In genomic region chr5:149354448-149355115, GRCm38 (mm10) we compare ENCODE assay signal across 12 mouse cellular contexts. TPM values are rescaled to one million over a fixed set of nuclear protein-coding genes. Genes with fewer than 3 reads are reported as not detected.
DNase-seq lines count a peak whose midpoint lies in the region; ATAC-seq and TF ChIP-seq lines count a peak whose summit lies in the region.
"Had no signal": no experiment of that assay in that cellular context is flagged by ENCODE, and none has a peak within 500 bp of the region (broad histone marks: within the 10 kb centered on the region; RNA-seq: fewer than 3 reads in every experiment).

No protein-coding gene starts in this region.

- intact Hi-C loops in left cerebral cortex, postnatal 10 days (cut with DNase I) = no loop called here

- no peak for ATAC-seq in embryonic facial prominence, embryonic 14.5 days (ENCODE audit: low read depth)
- peak; percentile 92 for ATAC-seq in liver, embryonic 11.5 days (replicated peaks; ENCODE audit: low FRiP score)
- ATAC-seq in stomach, embryonic 16.5 days (ENCODE audit: insufficient read depth, low FRiP score) = peak; percentile 81

- peak overlapping the region; percentile 19; the same call in 1 of the 2 replicates for H3K27ac ChIP-seq in thymus, adult 2 months (ENCODE audit: control insufficient read depth, insufficient read depth, low read length)
- peak overlapping the region; percentile 10; the same call in 1 of the 2 replicates for H3K27ac ChIP-seq in embryonic facial prominence, embryonic 14.5 days (replicated peaks; ENCODE audit: low read depth, low read length)
- peak overlapping the region; percentile 36; the same call in 1 of the 2 replicates for H3K27ac ChIP-seq in liver, embryonic 11.5 days (ENCODE audit: low read depth, low read length)
- H3K27ac ChIP-seq in stomach, embryonic 16.5 days (ENCODE audit: low read length) = peak overlapping the region; percentile 82
- H3K27ac ChIP-seq: neural tube, embryonic 15.5 days had no signal

- no peak for DNase-seq in thymus, adult 2 months
- DNase-seq in thymus, postnatal 25 days = no peak
- no peak for DNase-seq in embryonic facial prominence, embryonic 14.5 days (ENCODE audit: low spot score)
- DNase-seq in liver, embryonic 11.5 days (ENCODE audit: low spot score) = no peak
- no peak for DNase-seq in left cerebral cortex, adult 9 months (ENCODE audit: low spot score in 2 of 2)
- DNase-seq in left cerebral cortex, postnatal 10 days (ENCODE audit: extremely low spot score in 1 of 2, low spot score in 2 of 2) = no peak
- DNase-seq: cerebellum, postnatal 10 days; heart, postnatal 4 days; kidney, adult 8-10 months; lung, adult 18-20 months had no signal

- no peak overlapping the region for H3K9ac ChIP-seq in embryonic facial prominence, embryonic 14.5 days (ENCODE audit: low read depth, low read length)
- no peak overlapping the region for H3K9ac ChIP-seq in liver, embryonic 11.5 days (ENCODE audit: low read depth, low read length)
- H3K9ac ChIP-seq in stomach, embryonic 16.5 days (ENCODE audit: low read length) = no peak overlapping the region
- H3K9ac ChIP-seq: neural tube, embryonic 15.5 days had no signal

- 60% methylated on average over 4 of the region's 4 CpGs for WGBS in thymus, adult 2 months
- 71% methylated on average over 4 of the region's 4 CpGs for WGBS in embryonic facial prominence, embryonic 14.5 days
- WGBS in liver, embryonic 11.5 days = 44% methylated on average over 4 of the region's 4 CpGs
- WGBS in stomach, embryonic 16.5 days = 56% methylated on average over 4 of the region's 4 CpGs

- peaks cover 38% of the 10 kb centered on the region for H3K4me1 ChIP-seq in thymus, adult 2 months (replicated peaks; ENCODE audit: control insufficient read depth, insufficient read depth, low read length)
- H3K4me1 ChIP-seq in embryonic facial prominence, embryonic 14.5 days (ENCODE audit: control insufficient read depth, insufficient read depth, low read length) = peaks cover 23% of the 10 kb centered on the region
- H3K4me1 ChIP-seq in liver, embryonic 11.5 days (replicated peaks; ENCODE audit: control insufficient read depth, insufficient read depth, low read length) = peaks cover 23% of the 10 kb centered on the region
- peaks cover 27% of the 10 kb centered on the region for H3K4me1 ChIP-seq in stomach, embryonic 16.5 days (ENCODE audit: control insufficient read depth, insufficient read depth, low read length)

- no peak for TF ChIP-seq POLR2A in thymus, adult 2 months (IDR thresholded peaks at IDR 0.05; ENCODE audit: control insufficient read depth, extremely low read depth, insufficient read depth, low read length, poor library complexity)

- H3K4me3 ChIP-seq in thymus, adult 2 months (ENCODE audit: control insufficient read depth, insufficient read depth, low read length) = no peak overlapping the region
- H3K4me3 ChIP-seq in embryonic facial prominence, embryonic 14.5 days (ENCODE audit: low read depth, low read length) = no peak overlapping the region
- no peak overlapping the region for H3K4me3 ChIP-seq in liver, embryonic 11.5 days (ENCODE audit: low read depth, low read length)
- no peak overlapping the region for H3K4me3 ChIP-seq in stomach, embryonic 16.5 days (replicated peaks; ENCODE audit: low read length)
- H3K4me3 ChIP-seq: neural tube, embryonic 15.5 days had no signal

- H3K36me3 ChIP-seq in thymus, adult 2 months (ENCODE audit: control insufficient read depth, insufficient read depth, low read length) = no peaks in the 10 kb centered on the region
- no peaks in the 10 kb centered on the region for H3K36me3 ChIP-seq in embryonic facial prominence, embryonic 14.5 days (ENCODE audit: control insufficient read depth, insufficient read depth, low read length)
- H3K36me3 ChIP-seq in liver, embryonic 11.5 days (ENCODE audit: control insufficient read depth, insufficient read depth, low read length) = no peaks in the 10 kb centered on the region
- no peaks in the 10 kb centered on the region for H3K36me3 ChIP-seq in stomach, embryonic 16.5 days (ENCODE audit: control insufficient read depth, insufficient read depth, low read length)
- H3K36me3 ChIP-seq: neural tube, embryonic 15.5 days had no signal

- no peak for TF ChIP-seq CTCF in thymus, adult 2 months (IDR thresholded peaks at IDR 0.05; ENCODE audit: borderline replicate concordance, control insufficient read depth, extremely low read depth, insufficient read depth, low read length, poor library complexity)

- no peaks in the 10 kb centered on the region for H3K9me3 ChIP-seq in embryonic facial prominence, embryonic 14.5 days (ENCODE audit: control insufficient read depth, low read length)
- H3K9me3 ChIP-seq in liver, embryonic 11.5 days (ENCODE audit: control insufficient read depth, low read length) = no peaks in the 10 kb centered on the region; the same call in 1 of the 2 replicates
- H3K9me3 ChIP-seq in stomach, embryonic 16.5 days (replicated peaks; ENCODE audit: control insufficient read depth, low read length) = no peaks in the 10 kb centered on the region
- H3K9me3 ChIP-seq: neural tube, embryonic 15.5 days had no signal

- H3K27me3 ChIP-seq in thymus, adult 2 months (ENCODE audit: control insufficient read depth, insufficient read depth, low read length) = no peaks in the 10 kb centered on the region
- no peaks in the 10 kb centered on the region for H3K27me3 ChIP-seq in embryonic facial prominence, embryonic 14.5 days (replicated peaks; ENCODE audit: control insufficient read depth, insufficient read depth, low read length)
- H3K27me3 ChIP-seq in liver, embryonic 11.5 days (replicated peaks; ENCODE audit: control insufficient read depth, insufficient read depth, low read length) = no peaks in the 10 kb centered on the region
- no peaks in the 10 kb centered on the region for H3K27me3 ChIP-seq in stomach, embryonic 16.5 days (ENCODE audit: control insufficient read depth, insufficient read depth, low read length)
- H3K27me3 ChIP-seq: neural tube, embryonic 15.5 days had no signal

- H3K4me2 ChIP-seq in embryonic facial prominence, embryonic 14.5 days (ENCODE audit: low read depth, low read length) = no peak overlapping the region
- H3K4me2 ChIP-seq in liver, embryonic 11.5 days = peak overlapping the region; percentile 31
- H3K4me2 ChIP-seq in stomach, embryonic 16.5 days (ENCODE audit: low read depth, low read length) = no peak overlapping the region
- H3K4me2 ChIP-seq: neural tube, embryonic 15.5 days had no signal

RNA-seq across cellular contexts. Expression of gene Medag, which starts 57.0 kb away (rescaled TPM):
- polyA plus RNA-seq in thymus, adult 2 months (2012; rRNA removed) = 2.8 and 2.9 TPM in 2 replicates
- 3.1 and 3.3 TPM in 2 replicates for polyA plus RNA-seq in embryonic facial prominence, embryonic 14.5 days (2014; fragmentation: Nextera tagmentation; extraction: Ambion mirVana)
- polyA plus RNA-seq in liver, embryonic 11.5 days (2014; fragmentation: Nextera tagmentation; extraction: Ambion mirVana) = 0.75 and 1.2 TPM in 2 replicates
- 4.0 and 4.4 TPM in 2 replicates for polyA plus RNA-seq in stomach, embryonic 16.5 days (2015; fragmentation: Nextera tagmentation; extraction: Ambion mirVana)
- 1 to 10 TPM; 2.7 to 3.5 TPM for total RNA-seq in left cerebral cortex, postnatal 10 days (2021)

Comparison
In these comparisons a context has a peak if more than half of its experiments do, and no peak if none do; other contexts are left out.
1. H3K27ac ChIP-seq: peak in every context shown above with its lines; median percentile 82 in stomach, embryonic 16.5 days; 36 in liver, embryonic 11.5 days; 19 in thymus, adult 2 months; 10 in embryonic facial prominence, embryonic 14.5 days.